Mouse (Mus musculus) liver, embryonic 11.5 days (tissue): ENCODE results near the gene Samd8. TPM values are rescaled to one million over a fixed set of nuclear protein-coding genes. Genes with fewer than 3 reads are reported as not detected.

Source experiments
- ATAC-seq: fragments of 200-750 bp; cut with Nextera tagmentation; replicated peaks from 2 replicates; pipeline ENCODE4 v1.8.0; 2017; ENCODE audit warnings: moderate number of reproducible peaks, mild to moderate bottlenecking, moderate TSS enrichment, moderate library complexity; ENCODE audit not compliant: low FRiP score
- DNase-seq: peaks from one replicate; pipeline ENCODE4 v3.0.0-alpha.2; 2017; ENCODE audit warnings: low spot score
- H3K27ac ChIP-seq: fragments of 300-500 bp; sonication (generic); 2 replicates; pipeline ENCODE4 v1.5.1; 2014; ENCODE audit warnings: mild to moderate bottlenecking, low read depth, low read length, control low read depth
- H3K27me3 ChIP-seq: fragments of 300-500 bp; sonication (generic); replicated peaks from 2 replicates; pipeline ENCODE4 v1.6.1; 2014; ENCODE audit warnings: low read length, mixed read lengths; ENCODE audit not compliant: control insufficient read depth, insufficient read depth
- H3K36me3 ChIP-seq: fragments of 300-500 bp; sonication (generic); 2 replicates; pipeline ENCODE4 v1.6.1; 2014; ENCODE audit warnings: mild to moderate bottlenecking, low read length, moderate library complexity, mixed read lengths; ENCODE audit not compliant: control insufficient read depth, insufficient read depth
- H3K4me1 ChIP-seq: fragments of 300-500 bp; sonication (generic); replicated peaks from 2 replicates; pipeline ENCODE4 v1.6.1; 2014; ENCODE audit warnings: low read length, mixed read lengths; ENCODE audit not compliant: control insufficient read depth, insufficient read depth
- H3K4me2 ChIP-seq: fragments of 300-500 bp; sonication (generic); 2 replicates; pipeline ENCODE4 v1.6.1; 2014; ENCODE audit warnings: mild to moderate bottlenecking, control low read depth, moderate library complexity
- H3K4me3 ChIP-seq: fragments of 300-500 bp; sonication (generic); 2 replicates; pipeline ENCODE4 v1.5.1; 2014; ENCODE audit warnings: low read depth, low read length, control low read depth
- H3K9ac ChIP-seq: fragments of 300-500 bp; sonication (generic); 2 replicates; pipeline ENCODE4 v1.6.1; 2014; ENCODE audit warnings: low read depth, low read length, control low read depth
- H3K9me3 ChIP-seq: fragments of 300-500 bp; sonication (generic); 2 replicates; pipeline ENCODE4 v1.6.1; 2016; ENCODE audit warnings: low read length, inconsistent platforms, mixed read lengths; ENCODE audit not compliant: control insufficient read depth
- WGBS: fragments of 180-500 bp; shearing (Covaris S2); extraction: QIAGEN DNeasy Blood & Tissue Kit; methylation state at CpG from one replicate; pipeline ENCODE4 v1.1.7; 2014; 5-methylcytosine and 5-hydroxymethylcytosine counted together
- polyA plus RNA-seq: library from polyadenylated mRNA; unstranded; fragments of >200 nt; fragmentation: Nextera tagmentation; extraction: Ambion mirVana; gene quantifications from 2 replicates; pipeline ENCODE4 v1.2.1, GENCODE M21; 2014

Samd8 gene
- polyA plus RNA-seq, 1 experiment from 2014 or later = 7.1 TPM

- Histone ChIP-seq H3K9ac (no peak overlapping the region), H3K27ac (no peak overlapping the region), H3K27me3 (no peaks in the 10 kb centered on the region), H3K4me2 (no peak overlapping the region), H3K36me3 (peaks cover 71% of the 10 kb centered on the region), H3K4me1 (peaks cover 18% of the 10 kb centered on the region), H3K9me3 (no peaks in the 10 kb centered on the region), H3K4me3 (no peak overlapping the region)
- WGBS = 87% methylated on average over 8 of the region's 8 CpGs
- no peak for DNase-seq
- ATAC-seq = no peak
Measured at GRCm38 (mm10) chr14:21838336-21839017, 88.1 kb downstream of the Samd8 start.

- DNase-seq (no peak), ATAC-seq (no peak)
- Histone ChIP-seq H3K4me1 (peaks cover 20% of the 10 kb centered on the region), H3K36me3 (peaks cover 62% of the 10 kb centered on the region), H3K27ac (0 out of 2 replicates have a peak overlapping the region, but pooled peaks have one; percentile 15), H3K27me3 (no peaks in the 10 kb centered on the region), H3K4me2 (no peak overlapping the region), H3K9me3 (no peaks in the 10 kb centered on the region), H3K9ac (no peak overlapping the region), H3K4me3 (no peak overlapping the region)
- 80% methylated on average over 5 of the region's 5 CpGs for WGBS
Measured at GRCm38 (mm10) chr14:21841819-21842592, 91.7 kb downstream of the Samd8 start.

DNA sequence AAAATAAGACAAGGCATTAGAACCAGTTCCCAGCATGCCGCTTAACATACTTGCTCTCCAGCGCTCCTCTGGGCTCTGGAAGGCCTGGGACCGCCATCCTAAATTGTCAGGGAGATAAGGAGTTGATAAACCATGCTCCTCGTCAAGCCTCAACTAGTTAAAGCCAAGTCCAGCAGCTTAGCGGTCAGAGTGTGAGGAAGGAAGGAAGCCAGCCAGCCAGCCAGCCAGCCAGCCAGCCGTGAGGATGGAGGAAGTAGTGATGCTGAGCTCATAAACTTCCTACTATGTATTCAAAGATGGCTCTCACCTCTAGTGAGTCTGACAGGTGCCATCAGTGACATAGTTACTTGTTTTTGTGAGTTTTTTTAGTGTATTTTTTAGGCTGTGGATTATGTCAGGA lies 92.9 kb downstream of the Samd8 start:
- no peak overlapping the region for H3K9ac ChIP-seq
- no peaks in the 10 kb centered on the region for H3K27me3 ChIP-seq
- H3K4me2 ChIP-seq = no peak overlapping the region
- no peaks in the 10 kb centered on the region for H3K9me3 ChIP-seq
- no peak overlapping the region for H3K27ac ChIP-seq
- H3K4me3 ChIP-seq = no peak overlapping the region
- H3K4me1 ChIP-seq = peaks cover 28% of the 10 kb centered on the region
- no peak for ATAC-seq
- no peak for DNase-seq
- H3K36me3 ChIP-seq = peaks cover 54% of the 10 kb centered on the region
- WGBS = 45% methylated on average over 6 of the region's 6 CpGs

DNA sequence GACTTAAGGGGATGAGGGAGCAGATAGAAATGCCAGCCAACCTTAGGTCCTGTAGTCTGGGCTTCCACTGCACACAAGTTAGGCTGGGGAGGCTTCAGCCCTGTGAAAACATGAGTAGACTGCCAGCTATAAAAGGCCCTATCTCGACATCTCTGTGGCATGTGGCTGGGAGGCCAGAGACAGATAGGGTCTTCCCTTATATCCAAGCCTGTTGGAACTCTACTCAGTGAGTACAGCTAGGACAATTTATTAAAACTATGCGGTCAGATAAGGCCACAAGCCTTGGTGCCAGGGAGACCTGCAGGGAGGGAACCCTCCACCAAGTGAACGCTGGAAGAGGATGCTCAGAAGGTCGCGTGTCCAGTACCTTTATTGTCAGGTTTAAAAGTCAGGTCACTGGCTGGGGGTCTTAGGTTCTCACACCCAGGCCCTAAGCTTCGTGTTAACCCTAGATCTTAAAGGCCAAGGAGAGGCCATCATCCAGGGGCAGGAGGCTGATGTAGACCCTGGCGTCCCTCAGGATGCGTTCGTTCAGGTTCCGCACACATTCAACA lies 96.6 kb downstream of the Samd8 start:
- H3K9me3 ChIP-seq = no peaks in the 10 kb centered on the region
- WGBS = 18% methylated on average over 10 of the region's 10 CpGs
- H3K9ac ChIP-seq = 0 out of 2 replicates have a peak overlapping the region, but pooled peaks have one; percentile 13
- H3K4me2 ChIP-seq = peak overlapping the region; percentile 99
- H3K4me1 ChIP-seq = peaks cover 51% of the 10 kb centered on the region
- ATAC-seq (no peak), DNase-seq (no peak)
- peaks cover 27% of the 10 kb centered on the region for H3K36me3 ChIP-seq
- H3K27me3 ChIP-seq = no peaks in the 10 kb centered on the region
- H3K4me3 ChIP-seq = peak overlapping the region; percentile 73
- peak overlapping the region; percentile 89 for H3K27ac ChIP-seq

GRCm38 (mm10) chr14:21847381-21848165 lies 97.2 kb downstream of the Samd8 start:
- H3K36me3 ChIP-seq = peaks cover 20% of the 10 kb centered on the region
- ATAC-seq (peak; percentile 27), DNase-seq (peak; percentile 79)
- peak overlapping the region; percentile 73 for H3K4me3 ChIP-seq
- H3K9me3 ChIP-seq = no peaks in the 10 kb centered on the region
- no peaks in the 10 kb centered on the region for H3K27me3 ChIP-seq
- under 1% methylated on average over 50 of the region's 50 CpGs for WGBS
- H3K4me2 ChIP-seq = peak overlapping the region; percentile 99
- H3K27ac ChIP-seq = peak overlapping the region; percentile 89
- H3K9ac ChIP-seq = peak overlapping the region; percentile 86
- peaks cover 54% of the 10 kb centered on the region for H3K4me1 ChIP-seq

Other genes with a start within 250 kb of the Samd8 start
- gene Dupd1, start 36.0 kb upstream of the Samd8 start, polyA plus RNA-seq = 0.15 TPM in 1 of 2 replicates, not detected in the other
- gene Dusp13, start 650 bp downstream of the Samd8 start, polyA plus RNA-seq = not detected in 2 replicates
- 312 and 324 TPM in 2 replicates for gene Vdac2, start 74.7 kb downstream of the Samd8 start, polyA plus RNA-seq
- 54.4 and 59.0 TPM in 2 replicates for gene Comtd1, start 98.4 kb downstream of the Samd8 start, polyA plus RNA-seq
- gene Zfp503, start 239.1 kb downstream of the Samd8 start, polyA plus RNA-seq = 3.1 and 4.1 TPM in 2 replicates